Comparison of ENCODE assay signal across 7 mouse cellular contexts in the genomic region with DNA sequence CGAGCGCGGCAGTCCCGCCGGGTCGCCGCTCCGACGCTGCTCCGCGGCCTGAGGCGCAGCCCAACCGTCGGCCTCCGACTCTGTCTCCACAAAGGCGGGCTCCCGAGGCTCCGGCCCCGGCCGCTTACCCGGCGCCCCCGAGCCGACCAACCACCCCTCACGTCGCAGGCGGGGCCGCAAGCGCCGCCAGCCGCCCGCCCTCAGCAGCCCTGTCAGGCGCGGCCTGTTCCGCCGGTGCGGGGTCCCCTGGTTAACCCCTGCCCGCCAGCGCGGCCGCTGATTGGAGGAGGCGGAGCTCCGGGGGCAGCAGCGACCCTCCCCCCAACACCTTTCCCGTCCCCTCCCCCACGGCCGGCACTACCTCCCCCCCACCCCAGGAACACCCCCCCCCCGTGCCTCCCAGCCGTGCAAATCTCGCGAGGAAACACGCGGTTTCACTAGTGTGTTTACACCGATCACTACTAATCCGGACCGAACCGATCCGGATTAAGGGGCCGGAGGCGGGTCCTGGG. TPM values are rescaled to one million over a fixed set of nuclear protein-coding genes. Genes with fewer than 3 reads are reported as not detected.
DNase-seq lines count a peak whose midpoint lies in the region; ATAC-seq and TF ChIP-seq lines count a peak whose summit lies in the region.

No protein-coding gene starts in this region.

- no peak for TF ChIP-seq CTCF in kidney, adult 2 months (conservative IDR thresholded peaks at IDR 0.05; ENCODE audit: insufficient read depth, insufficient read length, low read depth, low read length)
- no peak for TF ChIP-seq CTCF in spleen, adult 2 months (IDR thresholded peaks at IDR 0.05; ENCODE audit: extremely low read depth, insufficient read depth, insufficient read length, insufficient replicate concordance)

- H3K4me3 ChIP-seq in embryonic facial prominence, embryonic 11.5 days (ENCODE audit: low read depth, low read length) = peak overlapping the region; percentile 97
- H3K4me3 ChIP-seq in kidney, adult 2 months (ENCODE audit: insufficient read depth, low read depth, low read length) = peak overlapping the region; percentile 97
- H3K4me3 ChIP-seq in limb, embryonic 12.5 days (replicated peaks) = peak overlapping the region; percentile 94
- H3K4me3 ChIP-seq in midbrain, embryonic 15.5 days = peak overlapping the region; percentile 54
- peak overlapping the region; percentile 85 for H3K4me3 ChIP-seq in spleen, adult 2 months (ENCODE audit: extremely low read depth, insufficient read depth, insufficient read length)

- ATAC-seq in embryonic facial prominence, embryonic 11.5 days (replicated peaks; ENCODE audit: insufficient number of reproducible peaks, low FRiP score, low TSS enrichment, low read depth) = peak; percentile 97
- peak; percentile 98 for ATAC-seq in limb, embryonic 12.5 days (ENCODE audit: insufficient number of reproducible peaks, insufficient read depth, low FRiP score, low TSS enrichment, low read depth)
- ATAC-seq in midbrain, embryonic 15.5 days (replicated peaks) = peak; percentile 97

- peaks cover 3% of the 10 kb centered on the region; the same call in 1 of the 2 replicates for H3K36me3 ChIP-seq in embryonic facial prominence, embryonic 11.5 days (replicated peaks; ENCODE audit: control insufficient read depth, insufficient read depth, low read depth, low read length)
- H3K36me3 ChIP-seq in kidney, adult 2 months (ENCODE audit: control insufficient read depth, insufficient read depth, low read length) = peaks cover 3% of the 10 kb centered on the region
- H3K36me3 ChIP-seq in limb, embryonic 12.5 days = peaks cover 37% of the 10 kb centered on the region
- peaks cover 7% of the 10 kb centered on the region for H3K36me3 ChIP-seq in midbrain, embryonic 15.5 days (replicated peaks)
- H3K36me3 ChIP-seq in spleen, adult 2 months (ENCODE audit: control insufficient read depth, insufficient read depth, low read length) = peaks cover 4% of the 10 kb centered on the region

- H3K4me2 ChIP-seq in embryonic facial prominence, embryonic 11.5 days (ENCODE audit: low read depth, low read length) = peak overlapping the region; percentile 91
- H3K4me2 ChIP-seq in limb, embryonic 12.5 days = peak overlapping the region; percentile 87
- peak overlapping the region; percentile 72 for H3K4me2 ChIP-seq in midbrain, embryonic 15.5 days

- no peaks in the 10 kb centered on the region; the same call in 1 of the 2 replicates for H3K4me1 ChIP-seq in embryonic facial prominence, embryonic 11.5 days (ENCODE audit: control insufficient read depth, insufficient read depth, low read length)
- H3K4me1 ChIP-seq in kidney, adult 2 months (ENCODE audit: control insufficient read depth, insufficient read depth, low read length) = peaks cover 21% of the 10 kb centered on the region
- peaks cover 22% of the 10 kb centered on the region for H3K4me1 ChIP-seq in limb, embryonic 12.5 days (replicated peaks)
- peaks cover 23% of the 10 kb centered on the region for H3K4me1 ChIP-seq in midbrain, embryonic 15.5 days
- H3K4me1 ChIP-seq in spleen, adult 2 months (ENCODE audit: control insufficient read depth, insufficient read depth, insufficient read length) = peaks cover 8% of the 10 kb centered on the region

- peak overlapping the region; percentile 99 for H3K9ac ChIP-seq in embryonic facial prominence, embryonic 11.5 days (replicated peaks; ENCODE audit: low read length)
- peak overlapping the region; percentile 99 for H3K9ac ChIP-seq in limb, embryonic 12.5 days (replicated peaks)
- H3K9ac ChIP-seq in midbrain, embryonic 15.5 days = peak overlapping the region; percentile 78

- WGBS in embryonic facial prominence, embryonic 11.5 days = under 1% methylated on average over 51 of the region's 60 CpGs
- under 1% methylated on average over 60 of the region's 60 CpGs for WGBS in kidney, adult 2 months
- WGBS in limb, embryonic 12.5 days = under 1% methylated on average over 53 of the region's 60 CpGs
- under 1% methylated on average over 52 of the region's 60 CpGs for whole genome bisulfite sequencing in midbrain, embryonic 15.5 days
- under 1% methylated on average over 58 of the region's 60 CpGs for WGBS in spleen, adult 2 months

- TF ChIP-seq POLR2A in kidney, adult 2 months (IDR thresholded peaks at IDR 0.05; ENCODE audit: low read depth, low read length) = no peak
- TF ChIP-seq POLR2A in spleen, adult 2 months (IDR thresholded peaks at IDR 0.05; ENCODE audit: low read depth, low read length) = peak; percentile 11; the same call in 1 of the 2 replicates

- H3K27ac ChIP-seq in embryonic facial prominence, embryonic 11.5 days (replicated peaks; ENCODE audit: low read depth, low read length) = peak overlapping the region; percentile 87
- peak overlapping the region; percentile 94 for H3K27ac ChIP-seq in kidney, adult 2 months (ENCODE audit: insufficient read depth, low read depth, low read length)
- peak overlapping the region; percentile 96 for H3K27ac ChIP-seq in limb, embryonic 12.5 days
- H3K27ac ChIP-seq in midbrain, embryonic 15.5 days = peak overlapping the region; percentile 96
- peak overlapping the region; percentile 95 for H3K27ac ChIP-seq in spleen, adult 2 months (ENCODE audit: insufficient read depth, low read length)

- peak; percentile 97 for DNase-seq in adrenal gland, postnatal 14 days
- DNase-seq in embryonic facial prominence, embryonic 11.5 days (ENCODE audit: low spot score) = peak; percentile 96
- peak; percentile 94 to 95 for DNase-seq in heart, adult 18-20 months
- DNase-seq in kidney, adult 2 months = peak; percentile 95
- DNase-seq in spleen, adult 2 months (ENCODE audit: low read depth in 1 of 2, low spot score in 2 of 2) = peak; percentile 85 to 89

- H3K27me3 ChIP-seq in embryonic facial prominence, embryonic 11.5 days (ENCODE audit: control insufficient read depth, insufficient read depth, low read length) = no peaks in the 10 kb centered on the region
- no peaks in the 10 kb centered on the region for H3K27me3 ChIP-seq in kidney, adult 2 months (replicated peaks; ENCODE audit: control insufficient read depth, insufficient read depth, low read length)
- no peaks in the 10 kb centered on the region for H3K27me3 ChIP-seq in limb, embryonic 12.5 days
- H3K27me3 ChIP-seq in midbrain, embryonic 15.5 days (replicated peaks) = no peaks in the 10 kb centered on the region
- no peaks in the 10 kb centered on the region for H3K27me3 ChIP-seq in spleen, adult 2 months (ENCODE audit: control insufficient read depth, insufficient read depth, low read length)

- H3K9me3 ChIP-seq in embryonic facial prominence, embryonic 11.5 days (replicated peaks; ENCODE audit: control insufficient read depth, low read length) = no peaks in the 10 kb centered on the region
- no peaks in the 10 kb centered on the region for H3K9me3 ChIP-seq in limb, embryonic 12.5 days
- no peaks in the 10 kb centered on the region for H3K9me3 ChIP-seq in midbrain, embryonic 15.5 days

RNA-seq across cellular contexts. Expression of gene Tlk2, which starts 2.6 kb away (rescaled TPM):
- total RNA-seq in adrenal gland, postnatal 14 days (2021) = 43.5 and 52.3 TPM in 2 replicates
- 30.4 and 30.7 TPM in 2 replicates for polyA plus RNA-seq in embryonic facial prominence, embryonic 11.5 days (2014; fragmentation: Nextera tagmentation; extraction: Ambion mirVana)
- total RNA-seq in heart, adult 18-20 months (2021) = 10 to 100 TPM; 31.2 to 32.0 TPM
- 15.1 and 15.4 TPM in 2 replicates for polyA plus RNA-seq in kidney, adult 2 months (2012; rRNA removed)
- 29.6 and 31.9 TPM in 2 replicates for polyA plus RNA-seq in limb, embryonic 12.5 days (2016; fragmentation: Nextera tagmentation; extraction: Ambion mirVana)
- 18.8 and 20.9 TPM in 2 replicates for polyA plus RNA-seq in midbrain, embryonic 15.5 days (2015; fragmentation: Nextera tagmentation; extraction: Ambion mirVana)
- polyA plus RNA-seq in spleen, adult 2 months (2012; rRNA removed) = 9.0 and 9.7 TPM in 2 replicates

RNA-seq across cellular contexts. Expression of gene Gm10842, which starts 34.5 kb away (rescaled TPM):
- not detected in 2 replicates for total RNA-seq in adrenal gland, postnatal 14 days (2021)
- polyA plus RNA-seq in embryonic facial prominence, embryonic 11.5 days (2014; fragmentation: Nextera tagmentation; extraction: Ambion mirVana) = not detected in 2 replicates
- total RNA-seq in heart, adult 18-20 months (2021) = not detected
- not detected in 2 replicates for polyA plus RNA-seq in kidney, adult 2 months (2012; rRNA removed)
- not detected in 2 replicates for polyA plus RNA-seq in limb, embryonic 12.5 days (2016; fragmentation: Nextera tagmentation; extraction: Ambion mirVana)
- not detected in 2 replicates for polyA plus RNA-seq in midbrain, embryonic 15.5 days (2015; fragmentation: Nextera tagmentation; extraction: Ambion mirVana)
- polyA plus RNA-seq in spleen, adult 2 months (2012; rRNA removed) = not detected in 2 replicates

RNA-seq across cellular contexts. Expression of gene Mettl2, which starts 55.0 kb away (rescaled TPM):
- 18.2 and 22.8 TPM in 2 replicates for total RNA-seq in adrenal gland, postnatal 14 days (2021)
- polyA plus RNA-seq in embryonic facial prominence, embryonic 11.5 days (2014; fragmentation: Nextera tagmentation; extraction: Ambion mirVana) = 48.2 and 50.7 TPM in 2 replicates
- 10 to 100 TPM; 10.2 to 10.3 TPM for total RNA-seq in heart, adult 18-20 months (2021)
- 9.5 and 9.7 TPM in 2 replicates for polyA plus RNA-seq in kidney, adult 2 months (2012; rRNA removed)
- 49.6 and 55.2 TPM in 2 replicates for polyA plus RNA-seq in limb, embryonic 12.5 days (2016; fragmentation: Nextera tagmentation; extraction: Ambion mirVana)
- polyA plus RNA-seq in midbrain, embryonic 15.5 days (2015; fragmentation: Nextera tagmentation; extraction: Ambion mirVana) = 30.4 and 34.5 TPM in 2 replicates
- 8.5 and 10.3 TPM in 2 replicates for polyA plus RNA-seq in spleen, adult 2 months (2012; rRNA removed)

Comparison
In these comparisons a context has a peak if more than half of its experiments do, and no peak if none do; other contexts are left out.
1. Peak in every context shown above with its lines: DNase-seq, ATAC-seq, H3K4me3 ChIP-seq and H3K27ac ChIP-seq.